Mouse (Mus musculus) CH12.LX (cell line): ENCODE measurements around the gene Agtpbp1.

Source experiments
- ELF1 ChIP-seq: IDR thresholded peaks from 2 replicates; pipeline ENCODE4 v1.6.1; 2014; ENCODE audit warnings: low read depth, mild to moderate bottlenecking, inconsistent platforms, low read length, improper control_type of control experiment
- EP300 ChIP-seq: IDR thresholded peaks from 2 replicates; pipeline ENCODE4 v1.6.1; 2011; ENCODE audit warnings: low read length, improper control_type of control experiment
- MAFK ChIP-seq: IDR thresholded peaks from 2 replicates; pipeline ENCODE4 v1.6.1; 2011; ENCODE audit warnings: low read length, improper control_type of control experiment; ENCODE audit not compliant: insufficient replicate concordance
- SMC3 ChIP-seq: IDR thresholded peaks from 2 replicates; pipeline ENCODE4 v1.6.1; 2011; ENCODE audit warnings: low read depth, low read length, improper control_type of control experiment
- ZC3H11A ChIP-seq: IDR thresholded peaks from 2 replicates; pipeline ENCODE4 v1.6.1; 2012; ENCODE audit warnings: low read depth, mild to moderate bottlenecking, inconsistent platforms, low read length, improper control_type of control experiment
- ZKSCAN1 ChIP-seq: IDR thresholded peaks from 2 replicates; pipeline ENCODE4 v1.6.1; 2012; ENCODE audit warnings: low read depth, inconsistent platforms, low read length, improper control_type of control experiment, borderline replicate concordance

DNA sequence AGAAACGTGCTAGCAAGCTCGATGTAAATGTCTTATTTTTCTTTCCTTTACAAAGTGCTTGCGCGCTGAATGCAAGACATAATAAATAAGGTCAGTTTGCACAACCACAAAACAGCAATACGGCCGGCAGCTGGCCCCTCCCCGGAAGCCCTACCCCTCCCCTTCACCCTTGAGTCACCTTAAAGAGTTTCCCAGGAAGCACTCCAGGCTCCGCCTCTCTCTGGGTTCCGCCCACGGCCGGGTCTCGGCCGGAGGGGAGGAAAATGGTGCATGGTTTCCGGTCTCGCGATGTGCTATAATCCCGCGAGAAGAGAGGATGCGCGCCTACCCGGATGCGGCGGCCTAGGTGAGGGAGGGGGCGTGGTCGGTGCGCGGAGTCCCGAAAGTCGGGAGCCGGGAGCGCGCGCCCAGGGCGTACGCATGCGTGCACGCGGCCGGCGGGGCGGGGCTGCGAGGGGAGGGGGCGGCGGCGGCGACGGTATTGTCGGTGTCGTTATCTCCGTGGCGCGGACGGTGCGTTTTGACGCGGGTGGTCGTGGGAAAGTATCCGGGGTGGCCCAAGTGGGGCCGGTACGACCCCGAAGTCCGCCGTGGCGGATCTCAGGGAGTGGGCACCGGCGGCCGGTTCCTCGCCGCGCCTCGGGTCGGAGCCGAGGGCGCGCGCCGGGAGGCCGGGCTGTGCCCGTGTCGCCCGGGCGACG lies at the start of gene Agtpbp1, which contains the start of gene Naa35:
- TF ChIP-seq ZKSCAN1 (no peak), ELF1 (peak; percentile 96), ZC3H11A (no peak), EP300 (no peak), MAFK (no peak), SMC3 (no peak)
